Mouse (Mus musculus): Measurements from ENCODE around the gene Ino80b.

GRCm38 (mm10) chr6:83131469-83132034 lies 6.3 kb upstream of the Ino80b start:
- no peak for TF ChIP-seq CTCF (IDR thresholded peaks at IDR 0.05; ENCODE audit: extremely low read depth, insufficient read depth, insufficient read length, insufficient replicate concordance)
- no peak for TF ChIP-seq POLR2A (IDR thresholded peaks at IDR 0.05; ENCODE audit: low read depth, low read length)
